Mouse (Mus musculus): ENCODE data around the gene CN725425. TPM values are rescaled to one million over a fixed set of nuclear protein-coding genes. Genes with fewer than 3 reads are reported as not detected.

The CN725425 gene
- polyA plus RNA-seq, 1 experiment, result not detected

- Histone ChIP-seq H3K4me3 (replicated peaks) (no peak overlapping the region), H3K4me1 (ENCODE audit: control insufficient read depth) (no peaks in the 10 kb centered on the region), H3K9me3 (ENCODE audit: control insufficient read depth, low read length) (no peaks in the 10 kb centered on the region), H3K27me3 (ENCODE audit: control insufficient read depth) (no peaks in the 10 kb centered on the region), H3K36me3 (ENCODE audit: control insufficient read depth) (no peaks in the 10 kb centered on the region)
- TF ChIP-seq GATA1 (IDR thresholded peaks at IDR 0.05; ENCODE audit: low read length) (no peak), TAL1 (IDR thresholded peaks at IDR 0.05; ENCODE audit: low read length) (no peak)
Observed at GRCm38 (mm10) chr15:91200833-91201232, 1.5 kb downstream of the CN725425 start.

DNA sequence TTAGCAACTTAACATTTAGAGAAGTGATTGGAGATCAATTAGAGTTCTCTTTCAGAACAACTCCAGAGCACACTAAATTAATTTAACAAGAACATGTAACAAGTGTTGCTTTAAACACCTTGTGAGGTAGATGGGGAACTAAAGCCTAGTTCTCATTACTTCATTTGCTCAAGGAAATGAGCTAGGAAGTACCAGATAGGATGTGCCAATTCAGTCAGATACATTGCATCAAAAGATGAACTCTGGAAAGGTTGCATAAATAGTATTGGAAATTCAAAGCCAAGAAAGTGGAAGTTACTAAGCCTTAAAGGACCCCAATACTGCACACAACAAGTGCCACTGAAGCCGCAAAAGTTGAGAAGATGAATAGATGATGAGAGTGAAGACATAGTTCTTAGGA is 3.2 kb downstream of the CN725425 start:
- Histone ChIP-seq H3K4me1 (ENCODE audit: control insufficient read depth) (no peaks in the 10 kb centered on the region), H3K27me3 (ENCODE audit: control insufficient read depth) (no peaks in the 10 kb centered on the region), H3K9me3 (ENCODE audit: control insufficient read depth, low read length) (no peaks in the 10 kb centered on the region), H3K4me3 (replicated peaks) (no peak overlapping the region), H3K36me3 (ENCODE audit: control insufficient read depth) (no peaks in the 10 kb centered on the region)
- TF ChIP-seq TAL1 (IDR thresholded peaks at IDR 0.05; ENCODE audit: low read length) (no peak), GATA1 (IDR thresholded peaks at IDR 0.05; ENCODE audit: low read length) (no peak)

DNA sequence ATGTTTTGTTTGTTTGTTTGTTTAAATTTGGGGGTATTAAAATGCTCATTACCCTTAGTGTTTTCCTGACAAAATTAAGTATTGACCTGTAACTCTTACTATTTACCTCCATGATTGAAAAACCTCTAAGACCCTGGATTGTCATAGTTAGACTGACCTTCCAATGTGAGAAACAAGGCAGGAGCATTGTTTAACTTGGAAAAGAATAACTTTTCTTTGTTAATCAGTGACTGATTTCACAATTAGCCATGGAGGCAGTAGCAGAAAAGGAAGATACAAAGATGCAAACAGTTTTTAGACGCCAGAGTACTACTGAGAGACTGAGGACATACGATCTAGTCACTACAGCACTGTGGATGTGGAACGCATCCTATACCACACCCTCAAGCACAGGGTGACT is 4.2 kb downstream of the CN725425 start:
- TF ChIP-seq TAL1 (IDR thresholded peaks at IDR 0.05; ENCODE audit: low read length) (no peak), GATA1 (IDR thresholded peaks at IDR 0.05; ENCODE audit: low read length) (no peak)
- H3K9me3 ChIP-seq (ENCODE audit: control insufficient read depth, low read length), result no peaks in the 10 kb centered on the region
- no peak overlapping the region for H3K4me3 ChIP-seq (replicated peaks)
- no peaks in the 10 kb centered on the region for H3K36me3 ChIP-seq (ENCODE audit: control insufficient read depth)
- H3K4me1 ChIP-seq (ENCODE audit: control insufficient read depth), result no peaks in the 10 kb centered on the region
- H3K27me3 ChIP-seq (ENCODE audit: control insufficient read depth), result no peaks in the 10 kb centered on the region

- Histone ChIP-seq H3K4me3 (replicated peaks) (no peak overlapping the region), H3K27me3 (ENCODE audit: control insufficient read depth) (no peaks in the 10 kb centered on the region), H3K36me3 (ENCODE audit: control insufficient read depth) (no peaks in the 10 kb centered on the region), H3K9me3 (ENCODE audit: control insufficient read depth, low read length) (no peaks in the 10 kb centered on the region), H3K4me1 (ENCODE audit: control insufficient read depth) (no peaks in the 10 kb centered on the region)
- TF ChIP-seq TAL1 (IDR thresholded peaks at IDR 0.05; ENCODE audit: low read length), result no peak
- TF ChIP-seq GATA1 (IDR thresholded peaks at IDR 0.05; ENCODE audit: low read length), result no peak
Observed at GRCm38 (mm10) chr15:91206518-91206917, 7.2 kb downstream of the CN725425 start.

- H3K9me3 ChIP-seq (ENCODE audit: control insufficient read depth, low read length), result no peaks in the 10 kb centered on the region
- no peak overlapping the region for H3K4me3 ChIP-seq (replicated peaks)
- H3K27me3 ChIP-seq (ENCODE audit: control insufficient read depth), result no peaks in the 10 kb centered on the region
- TF ChIP-seq TAL1 (IDR thresholded peaks at IDR 0.05; ENCODE audit: low read length) (no peak), GATA1 (IDR thresholded peaks at IDR 0.05; ENCODE audit: low read length) (no peak)
- no peaks in the 10 kb centered on the region for H3K36me3 ChIP-seq (ENCODE audit: control insufficient read depth)
- H3K4me1 ChIP-seq (ENCODE audit: control insufficient read depth), result peaks cover 4% of the 10 kb centered on the region; the same call in 1 of the 2 replicates
Observed at GRCm38 (mm10) chr15:91237294-91237693, 38.0 kb downstream of the CN725425 start.

- TF ChIP-seq TAL1 (IDR thresholded peaks at IDR 0.05; ENCODE audit: low read length) (no peak), GATA1 (IDR thresholded peaks at IDR 0.05; ENCODE audit: low read length) (no peak)
- Histone ChIP-seq H3K27me3 (ENCODE audit: control insufficient read depth) (no peaks in the 10 kb centered on the region), H3K4me1 (ENCODE audit: control insufficient read depth) (peaks cover 4% of the 10 kb centered on the region; the same call in 1 of the 2 replicates), H3K9me3 (ENCODE audit: control insufficient read depth, low read length) (no peaks in the 10 kb centered on the region), H3K36me3 (ENCODE audit: control insufficient read depth) (no peaks in the 10 kb centered on the region), H3K4me3 (replicated peaks) (no peak overlapping the region)
Observed at GRCm38 (mm10) chr15:91240683-91241335, 41.5 kb downstream of the CN725425 start.

GRCm38 (mm10) chr15:91250815-91251214 is 51.5 kb downstream of the CN725425 start:
- no peaks in the 10 kb centered on the region for H3K36me3 ChIP-seq (ENCODE audit: control insufficient read depth)
- TF ChIP-seq TAL1 (IDR thresholded peaks at IDR 0.05; ENCODE audit: low read length), result no peak
- no peak for TF ChIP-seq GATA1 (IDR thresholded peaks at IDR 0.05; ENCODE audit: low read length)
- peaks cover 37% of the 10 kb centered on the region for H3K4me1 ChIP-seq (ENCODE audit: control insufficient read depth)
- H3K9me3 ChIP-seq (ENCODE audit: control insufficient read depth, low read length), result no peaks in the 10 kb centered on the region
- no peak overlapping the region for H3K4me3 ChIP-seq (replicated peaks)
- H3K27me3 ChIP-seq (ENCODE audit: control insufficient read depth), result no peaks in the 10 kb centered on the region

DNA sequence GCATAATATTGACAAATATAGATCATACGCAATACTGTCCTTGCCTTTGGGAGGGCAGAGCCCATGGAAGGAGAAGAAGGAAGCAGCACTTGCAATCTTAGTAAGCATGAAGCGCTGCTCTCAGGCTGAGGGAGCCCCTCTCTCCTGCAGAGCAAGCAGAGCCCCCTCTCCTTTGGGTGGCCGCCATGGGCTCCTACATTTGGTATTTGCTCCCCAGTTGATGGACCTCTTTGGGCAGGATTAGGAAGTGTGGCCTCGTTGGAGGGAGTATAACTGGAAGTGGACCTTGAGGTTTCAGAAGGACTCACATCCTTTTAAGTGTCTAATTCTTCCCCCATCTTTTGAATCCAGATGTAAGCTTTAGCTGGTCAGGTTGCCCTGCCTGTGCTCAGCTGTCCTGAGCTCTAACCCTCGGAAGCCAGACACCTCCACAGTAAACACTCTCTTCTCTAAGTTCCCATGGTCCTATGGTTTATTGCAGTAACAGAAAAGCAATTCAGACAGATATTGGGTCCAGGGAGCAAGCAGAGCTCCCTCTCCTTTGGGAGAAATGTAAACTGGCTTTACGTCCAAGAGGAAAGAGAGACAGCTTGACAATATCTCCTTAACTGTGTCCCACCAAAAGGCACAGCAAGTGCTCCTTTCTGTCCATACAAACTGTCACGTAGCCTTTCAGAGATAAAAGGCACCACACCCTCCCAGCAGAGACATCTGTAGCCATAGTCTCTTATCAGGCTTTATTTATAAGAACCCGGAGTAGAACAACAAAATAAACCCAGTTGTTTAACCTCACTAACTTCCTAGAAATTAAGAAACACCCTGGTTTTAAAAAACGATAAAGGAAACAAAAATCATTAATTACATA is 52.5 kb downstream of the CN725425 start:
- H3K4me3 ChIP-seq (replicated peaks), result peak overlapping the region; percentile 7

GRCm38 (mm10) chr15:91252956-91253355 is 53.7 kb downstream of the CN725425 start:
- H3K4me1 ChIP-seq (ENCODE audit: control insufficient read depth), result peaks cover 47% of the 10 kb centered on the region
- H3K36me3 ChIP-seq (ENCODE audit: control insufficient read depth), result no peaks in the 10 kb centered on the region
- H3K9me3 ChIP-seq (ENCODE audit: control insufficient read depth, low read length), result no peaks in the 10 kb centered on the region
- no peaks in the 10 kb centered on the region for H3K27me3 ChIP-seq (ENCODE audit: control insufficient read depth)
- TF ChIP-seq TAL1 (IDR thresholded peaks at IDR 0.05; ENCODE audit: low read length) (no peak), GATA1 (IDR thresholded peaks at IDR 0.05; ENCODE audit: low read length) (no peak)
- no peak overlapping the region for H3K4me3 ChIP-seq (replicated peaks)

More for the DNA sequence above, 52.5 kb downstream of the CN725425 start:
- TF ChIP-seq GATA1 (IDR thresholded peaks at IDR 0.05; ENCODE audit: low read length) (no peak), TAL1 (IDR thresholded peaks at IDR 0.05; ENCODE audit: low read length) (no peak)
- no peaks in the 10 kb centered on the region for H3K9me3 ChIP-seq (ENCODE audit: control insufficient read depth, low read length)
- no peaks in the 10 kb centered on the region for H3K27me3 ChIP-seq (ENCODE audit: control insufficient read depth)
- peaks cover 43% of the 10 kb centered on the region for H3K4me1 ChIP-seq (ENCODE audit: control insufficient read depth)
- H3K36me3 ChIP-seq (ENCODE audit: control insufficient read depth), result no peaks in the 10 kb centered on the region

Measured in erythroblast, embryonic 14.5 days (primary cell).